Mouse (Mus musculus): ENCODE measurements at regions not wholly inside any gene's neighbourhood (a gene's known extent, or its start where the extent isn't known, plus 50 kb on each side); places are given as distances from the start of the nearest gene placed in this dataset.

DNA sequence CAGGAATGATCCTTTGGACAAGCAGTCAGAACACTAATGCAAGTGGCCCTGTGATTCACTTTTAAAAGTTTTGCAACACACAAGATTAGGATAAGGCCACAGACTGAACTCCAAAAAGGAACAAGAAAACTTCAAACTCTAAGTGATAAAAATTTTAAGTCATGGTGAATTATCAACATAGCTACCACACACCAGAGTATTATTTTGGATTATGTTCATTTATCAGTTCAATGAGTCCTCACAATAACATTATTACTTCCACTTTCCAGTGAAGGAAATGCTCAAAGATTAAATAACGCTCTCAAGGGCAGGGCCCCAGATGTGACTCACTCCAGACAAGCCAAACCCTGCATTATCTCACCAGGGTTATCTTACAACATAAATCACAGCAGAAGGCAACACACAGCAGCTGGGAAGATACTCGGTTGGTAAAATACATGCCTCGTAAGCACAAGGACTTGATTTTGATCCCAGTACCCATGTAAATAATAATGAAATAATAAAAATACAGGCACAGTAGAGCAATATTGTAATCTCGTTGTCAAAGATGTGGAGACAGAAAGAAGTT, 158.8 kb upstream of the Gorab start:
- no peaks in the 10 kb centered on the region for H3K9me3 ChIP-seq (replicated peaks; ENCODE audit: control insufficient read depth, low read length)
- H3K36me3 ChIP-seq (ENCODE audit: control insufficient read depth, insufficient read depth, low read length) = no peaks in the 10 kb centered on the region
- H3K4me2 ChIP-seq (ENCODE audit: low read depth, low read length) = no peak overlapping the region
- ATAC-seq (ENCODE audit: insufficient read depth, low FRiP score) = no peak
- H3K27me3 ChIP-seq (ENCODE audit: control insufficient read depth, insufficient read depth, low read length) = no peaks in the 10 kb centered on the region
- no peaks in the 10 kb centered on the region for H3K4me1 ChIP-seq (ENCODE audit: control insufficient read depth, insufficient read depth, low read length)
- no peak overlapping the region for H3K27ac ChIP-seq (ENCODE audit: low read length)
- WGBS = 33% methylated on average over 4 of the region's 4 CpGs
- no peak overlapping the region for H3K4me3 ChIP-seq (replicated peaks; ENCODE audit: low read length)
- H3K9ac ChIP-seq (ENCODE audit: low read length) = no peak overlapping the region

DNA sequence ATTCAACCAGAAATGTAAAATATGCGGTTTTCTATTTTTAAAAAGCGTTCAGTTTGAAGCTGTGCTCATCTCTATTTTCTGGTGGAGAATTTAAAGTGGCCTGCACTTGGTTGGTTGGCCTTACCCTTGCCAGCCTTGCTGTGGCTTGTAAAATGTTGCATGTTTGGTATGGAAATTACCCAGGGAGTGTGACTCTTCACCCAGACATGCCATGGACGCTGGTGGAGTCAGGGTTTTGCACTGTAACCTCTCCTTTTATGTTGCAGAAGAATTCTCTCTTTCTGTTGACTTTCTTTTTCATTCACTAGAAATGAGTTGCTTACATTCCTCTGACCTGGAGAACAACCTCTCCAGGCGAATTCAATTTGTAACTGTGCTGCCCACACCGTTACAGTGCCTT, 157.5 kb upstream of the Gorab start:
- ATAC-seq (ENCODE audit: insufficient read depth, low FRiP score) = no peak
- H3K36me3 ChIP-seq (ENCODE audit: control insufficient read depth, insufficient read depth, low read length) = no peaks in the 10 kb centered on the region
- H3K4me1 ChIP-seq (ENCODE audit: control insufficient read depth, insufficient read depth, low read length) = no peaks in the 10 kb centered on the region
- no peaks in the 10 kb centered on the region for H3K27me3 ChIP-seq (ENCODE audit: control insufficient read depth, insufficient read depth, low read length)
- no peak overlapping the region for H3K9ac ChIP-seq (ENCODE audit: low read length)
- H3K4me3 ChIP-seq (replicated peaks; ENCODE audit: low read length) = no peak overlapping the region
- no peak overlapping the region for H3K4me2 ChIP-seq (ENCODE audit: low read depth, low read length)
- WGBS = 49% methylated on average over 5 of the region's 5 CpGs
- H3K9me3 ChIP-seq (replicated peaks; ENCODE audit: control insufficient read depth, low read length) = no peaks in the 10 kb centered on the region
- H3K27ac ChIP-seq (ENCODE audit: low read length) = no peak overlapping the region

DNA sequence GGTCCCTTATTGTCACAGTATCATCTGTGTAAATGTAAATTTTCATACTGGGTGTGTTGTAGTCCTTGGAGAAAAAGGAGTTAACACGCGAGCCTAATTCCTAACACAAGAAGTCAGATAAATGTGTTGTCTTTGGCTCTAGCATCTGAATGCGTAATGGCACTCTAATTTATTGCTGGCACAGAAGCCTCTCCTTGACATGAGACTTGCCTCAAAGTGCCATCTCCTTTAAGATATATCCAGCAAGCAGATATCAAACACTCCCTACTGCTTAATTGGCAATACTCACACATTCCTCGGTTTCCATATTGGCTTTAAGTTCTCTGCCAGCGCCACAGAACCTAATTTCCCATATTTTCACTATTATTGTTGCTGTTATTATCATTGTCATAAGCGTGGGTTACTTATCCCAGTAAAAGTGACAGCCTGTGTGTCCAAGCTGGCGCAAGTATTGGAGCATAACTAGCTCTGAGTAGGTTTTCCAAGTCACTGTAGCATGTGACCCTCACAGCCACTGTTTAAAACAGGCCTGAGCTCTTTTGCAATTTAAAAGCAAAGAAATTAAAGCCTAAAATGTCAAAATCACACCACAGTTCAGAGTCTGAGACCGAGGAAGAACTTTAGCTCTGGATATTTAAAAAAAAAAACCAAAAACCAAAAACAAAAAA, 156.9 kb upstream of the Gorab start:
- no peaks in the 10 kb centered on the region for H3K4me1 ChIP-seq (ENCODE audit: control insufficient read depth, insufficient read depth, low read length)
- no peak overlapping the region for H3K4me2 ChIP-seq (ENCODE audit: low read depth, low read length)
- no peak overlapping the region for H3K9ac ChIP-seq (ENCODE audit: low read length)
- no peak overlapping the region for H3K27ac ChIP-seq (ENCODE audit: low read length)
- no peaks in the 10 kb centered on the region for H3K27me3 ChIP-seq (ENCODE audit: control insufficient read depth, insufficient read depth, low read length)
- H3K36me3 ChIP-seq (ENCODE audit: control insufficient read depth, insufficient read depth, low read length) = no peaks in the 10 kb centered on the region
- no peak overlapping the region for H3K4me3 ChIP-seq (replicated peaks; ENCODE audit: low read length)
- WGBS = 84% methylated on average over 8 of the region's 8 CpGs
- no peaks in the 10 kb centered on the region for H3K9me3 ChIP-seq (replicated peaks; ENCODE audit: control insufficient read depth, low read length)
- no peak for ATAC-seq (ENCODE audit: insufficient read depth, low FRiP score)

DNA sequence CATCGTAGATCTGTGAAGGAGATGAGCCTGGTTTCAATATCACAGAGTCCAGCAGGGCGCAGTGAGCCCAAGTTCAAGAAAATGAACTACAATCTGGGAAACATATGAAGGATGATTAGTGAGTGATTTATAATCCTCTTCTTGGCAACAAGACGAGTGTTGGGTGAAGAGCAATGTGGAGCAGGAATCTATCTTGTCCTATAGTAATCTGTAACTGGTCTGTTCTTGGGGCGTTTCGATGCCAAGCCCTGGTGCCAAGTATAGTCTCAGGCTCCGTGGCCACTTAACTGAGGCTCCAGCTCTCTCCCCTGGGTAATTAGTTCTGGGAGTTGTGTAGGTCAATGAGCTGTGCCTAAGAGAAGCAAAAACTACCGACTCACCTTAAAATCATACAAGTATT, 154.4 kb upstream of the Gorab start:
- Histone ChIP-seq H3K4me3 (replicated peaks; ENCODE audit: low read length) (no peak overlapping the region), H3K27ac (ENCODE audit: low read length) (no peak overlapping the region), H3K4me2 (ENCODE audit: low read depth, low read length) (no peak overlapping the region), H3K4me1 (ENCODE audit: control insufficient read depth, insufficient read depth, low read length) (no peaks in the 10 kb centered on the region), H3K9me3 (replicated peaks; ENCODE audit: control insufficient read depth, low read length) (no peaks in the 10 kb centered on the region), H3K36me3 (ENCODE audit: control insufficient read depth, insufficient read depth, low read length) (no peaks in the 10 kb centered on the region), H3K9ac (ENCODE audit: low read length) (no peak overlapping the region), H3K27me3 (ENCODE audit: control insufficient read depth, insufficient read depth, low read length) (no peaks in the 10 kb centered on the region)
- 77% methylated on average over 7 of the region's 7 CpGs for WGBS
- no peak for ATAC-seq (ENCODE audit: insufficient read depth, low FRiP score)

DNA sequence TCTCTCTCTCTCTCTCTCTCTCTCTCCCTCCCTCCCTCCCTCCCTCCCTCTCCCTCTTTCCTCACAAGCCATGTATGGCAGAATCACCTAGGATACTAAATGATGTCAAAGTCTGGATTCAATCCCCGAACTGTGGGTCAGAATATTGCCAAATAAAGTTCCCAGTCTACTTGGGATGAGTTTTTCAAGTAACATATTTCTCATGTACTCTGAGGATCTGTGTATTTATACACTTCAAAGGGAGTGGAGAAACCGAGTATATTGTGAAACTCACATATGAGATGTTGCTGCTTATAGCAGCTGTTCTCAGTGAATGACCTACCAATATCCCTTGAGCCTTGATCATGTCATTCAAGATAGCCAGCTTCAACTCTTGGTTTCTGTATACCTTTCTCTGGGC, 151.7 kb upstream of the Gorab start:
- 58% methylated on average over 2 of the region's 2 CpGs for WGBS
- Histone ChIP-seq H3K4me2 (ENCODE audit: low read depth, low read length) (no peak overlapping the region), H3K4me3 (replicated peaks; ENCODE audit: low read length) (no peak overlapping the region), H3K9me3 (replicated peaks; ENCODE audit: control insufficient read depth, low read length) (no peaks in the 10 kb centered on the region), H3K4me1 (ENCODE audit: control insufficient read depth, insufficient read depth, low read length) (no peaks in the 10 kb centered on the region), H3K27me3 (ENCODE audit: control insufficient read depth, insufficient read depth, low read length) (no peaks in the 10 kb centered on the region), H3K27ac (ENCODE audit: low read length) (no peak overlapping the region), H3K36me3 (ENCODE audit: control insufficient read depth, insufficient read depth, low read length) (no peaks in the 10 kb centered on the region), H3K9ac (ENCODE audit: low read length) (no peak overlapping the region)
- ATAC-seq (ENCODE audit: insufficient read depth, low FRiP score) = no peak

DNA sequence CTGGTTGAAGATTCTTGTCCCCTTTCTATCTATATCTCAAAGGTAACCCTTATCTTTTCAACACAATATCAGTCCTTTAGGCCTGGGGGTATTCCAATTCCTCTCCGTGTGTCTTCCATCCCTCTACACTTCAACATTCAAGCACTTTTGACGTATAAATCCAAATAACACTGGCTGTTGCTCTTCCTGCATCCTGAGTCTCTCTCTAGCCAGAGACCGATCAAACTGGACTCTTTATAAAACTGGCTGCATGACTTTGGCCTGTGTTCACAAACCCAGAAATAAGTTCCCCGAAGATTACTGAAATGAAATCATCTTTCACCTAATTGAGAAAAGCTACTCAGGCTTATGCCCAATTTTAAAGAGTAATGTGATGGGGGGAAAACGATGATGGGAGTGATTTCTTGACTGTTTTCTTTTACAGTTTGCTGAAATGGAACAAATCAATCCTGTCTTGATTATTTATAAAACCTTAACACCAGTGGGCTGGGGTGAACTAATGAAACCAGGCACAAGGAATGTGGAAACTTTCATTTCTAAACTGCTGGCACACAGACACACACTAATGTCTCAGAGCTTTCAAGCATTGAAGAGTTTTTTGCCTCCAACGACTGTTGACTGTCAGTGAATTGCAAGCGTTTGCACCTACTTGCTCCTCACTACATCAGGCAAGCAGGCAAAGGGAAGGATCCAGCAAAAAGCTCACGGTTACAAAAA, 135.5 kb upstream of the Gorab start:
- Histone ChIP-seq H3K27ac (ENCODE audit: low read length) (no peak overlapping the region), H3K4me2 (ENCODE audit: low read depth, low read length) (no peak overlapping the region), H3K27me3 (ENCODE audit: control insufficient read depth, insufficient read depth, low read length) (no peaks in the 10 kb centered on the region), H3K4me3 (replicated peaks; ENCODE audit: low read length) (no peak overlapping the region), H3K36me3 (ENCODE audit: control insufficient read depth, insufficient read depth, low read length) (no peaks in the 10 kb centered on the region), H3K9ac (ENCODE audit: low read length) (no peak overlapping the region), H3K4me1 (ENCODE audit: control insufficient read depth, insufficient read depth, low read length) (no peaks in the 10 kb centered on the region), H3K9me3 (replicated peaks; ENCODE audit: control insufficient read depth, low read length) (no peaks in the 10 kb centered on the region)
- no peak for ATAC-seq (ENCODE audit: insufficient read depth, low FRiP score)
- WGBS = 65% methylated on average over 8 of the region's 8 CpGs

DNA sequence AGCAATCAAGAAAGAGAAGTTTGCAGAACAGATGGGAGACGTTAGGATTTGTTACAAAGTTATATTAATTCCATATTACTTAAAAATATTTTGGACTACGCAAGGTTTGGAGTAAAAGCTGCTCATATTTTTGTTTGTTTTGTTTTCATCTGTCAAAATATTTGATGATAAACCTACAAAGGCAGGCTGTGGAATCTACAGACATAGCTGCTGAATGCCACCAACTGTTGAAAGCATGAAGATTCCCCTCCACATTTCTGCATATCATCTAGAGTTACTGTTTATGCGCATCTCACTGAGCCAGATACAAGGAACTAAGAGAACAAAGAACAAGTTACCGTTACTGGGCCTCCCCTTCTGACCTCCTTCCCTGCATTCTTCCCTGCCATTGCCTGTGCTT, 127.1 kb upstream of the Gorab start:
- no peak overlapping the region for H3K4me3 ChIP-seq (replicated peaks; ENCODE audit: low read length)
- H3K9ac ChIP-seq (ENCODE audit: low read length) = no peak overlapping the region
- WGBS = 66% methylated on average over 4 of the region's 4 CpGs
- ATAC-seq (ENCODE audit: insufficient read depth, low FRiP score) = no peak
- no peaks in the 10 kb centered on the region for H3K4me1 ChIP-seq (ENCODE audit: control insufficient read depth, insufficient read depth, low read length)
- no peaks in the 10 kb centered on the region for H3K27me3 ChIP-seq (ENCODE audit: control insufficient read depth, insufficient read depth, low read length)
- no peak overlapping the region for H3K27ac ChIP-seq (ENCODE audit: low read length)
- no peaks in the 10 kb centered on the region for H3K9me3 ChIP-seq (replicated peaks; ENCODE audit: control insufficient read depth, low read length)
- H3K4me2 ChIP-seq (ENCODE audit: low read depth, low read length) = no peak overlapping the region
- no peaks in the 10 kb centered on the region for H3K36me3 ChIP-seq (ENCODE audit: control insufficient read depth, insufficient read depth, low read length)

DNA sequence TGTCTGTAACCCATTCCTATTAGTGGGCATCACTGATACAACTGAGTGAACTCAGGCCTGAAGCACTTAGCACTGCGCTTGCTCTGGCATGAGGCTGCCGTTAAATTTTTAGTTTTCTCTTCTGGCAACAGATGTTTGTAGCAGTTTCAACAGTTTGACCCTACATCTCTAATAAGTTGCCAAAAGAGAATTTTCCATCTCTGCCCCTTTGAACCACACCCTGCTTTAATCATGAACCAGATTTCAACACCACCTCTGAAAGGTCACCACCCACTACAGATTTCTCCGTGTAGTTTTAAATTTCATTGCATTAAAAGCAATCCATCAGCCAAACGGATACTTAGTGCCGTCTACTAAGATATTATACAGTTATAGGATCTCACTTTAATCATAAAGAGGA, 114.5 kb upstream of the Gorab start:
- H3K27me3 ChIP-seq (ENCODE audit: control insufficient read depth, insufficient read depth, low read length) = no peaks in the 10 kb centered on the region
- no peak overlapping the region for H3K27ac ChIP-seq (ENCODE audit: low read length)

DNA sequence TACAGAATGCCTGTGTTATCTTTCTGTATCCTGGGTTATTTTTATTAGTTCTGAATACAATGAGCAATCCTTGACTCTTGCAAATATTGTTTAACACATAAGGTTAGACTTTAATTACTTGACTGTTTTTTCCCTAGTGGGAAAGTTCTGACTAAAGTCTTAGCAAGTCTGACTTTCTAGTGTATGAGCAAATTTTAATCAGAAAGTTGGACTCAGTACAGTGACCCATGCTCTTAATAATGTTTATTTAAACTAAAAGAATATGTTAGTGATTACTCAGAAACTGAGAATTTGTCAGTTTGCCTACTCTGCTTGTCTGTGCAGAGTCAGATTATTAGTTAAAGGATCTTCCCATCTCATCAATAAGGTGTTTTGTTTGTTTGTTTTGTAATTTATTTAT, 109.4 kb upstream of the Gorab start:
- Histone ChIP-seq H3K27ac (ENCODE audit: low read length) (no peak overlapping the region), H3K4me2 (ENCODE audit: low read depth, low read length) (no peak overlapping the region), H3K27me3 (ENCODE audit: control insufficient read depth, insufficient read depth, low read length) (no peaks in the 10 kb centered on the region), H3K9ac (ENCODE audit: low read length) (no peak overlapping the region), H3K36me3 (ENCODE audit: control insufficient read depth, insufficient read depth, low read length) (no peaks in the 10 kb centered on the region), H3K4me1 (ENCODE audit: control insufficient read depth, insufficient read depth, low read length) (no peaks in the 10 kb centered on the region), H3K4me3 (replicated peaks; ENCODE audit: low read length) (no peak overlapping the region), H3K9me3 (replicated peaks; ENCODE audit: control insufficient read depth, low read length) (no peaks in the 10 kb centered on the region)
- no peak for ATAC-seq (ENCODE audit: insufficient read depth, low FRiP score)

More for the DNA sequence above, 114.5 kb upstream of the Gorab start:
- 66% methylated on average over 5 of the region's 5 CpGs for WGBS
- Histone ChIP-seq H3K4me1 (ENCODE audit: control insufficient read depth, insufficient read depth, low read length) (no peaks in the 10 kb centered on the region), H3K4me3 (replicated peaks; ENCODE audit: low read length) (no peak overlapping the region), H3K4me2 (ENCODE audit: low read depth, low read length) (no peak overlapping the region), H3K9ac (ENCODE audit: low read length) (no peak overlapping the region), H3K36me3 (ENCODE audit: control insufficient read depth, insufficient read depth, low read length) (no peaks in the 10 kb centered on the region), H3K9me3 (replicated peaks; ENCODE audit: control insufficient read depth, low read length) (no peaks in the 10 kb centered on the region)
- no peak for ATAC-seq (ENCODE audit: insufficient read depth, low FRiP score)
